Mouse (Mus musculus) embryonic facial prominence, embryonic 14.5 days (tissue): ENCODE data around the gene Ftl1. TPM values are rescaled to one million over a fixed set of nuclear protein-coding genes. Genes with fewer than 3 reads are reported as not detected.

Experiments used
- ATAC-seq: fragments of 200-750 bp; cut with Nextera tagmentation; 2 replicates; pipeline ENCODE4 v1.8.0; 2017; ENCODE audit warnings: low read depth, moderate number of reproducible peaks, moderate TSS enrichment
- DNase-seq: peaks from one replicate; pipeline ENCODE4 v3.0.0-alpha.2; 2015; ENCODE audit warnings: low spot score
- H3K27ac ChIP-seq: fragments of 300-500 bp; sonication (generic); replicated peaks from 2 replicates; pipeline ENCODE4 v1.5.1; 2014; ENCODE audit warnings: low read depth, mild to moderate bottlenecking, low read length, moderate library complexity
- H3K27me3 ChIP-seq: fragments of 300-500 bp; sonication (generic); replicated peaks from 2 replicates; pipeline ENCODE4 v1.6.1; 2014; ENCODE audit warnings: low read length; ENCODE audit not compliant: control insufficient read depth, insufficient read depth
- H3K36me3 ChIP-seq: fragments of 300-500 bp; sonication (generic); 2 replicates; pipeline ENCODE4 v1.6.1; 2014; ENCODE audit warnings: low read length, mixed read lengths; ENCODE audit not compliant: control insufficient read depth, insufficient read depth
- H3K4me1 ChIP-seq: fragments of 300-500 bp; sonication (generic); 2 replicates; pipeline ENCODE4 v1.6.1; 2014; ENCODE audit warnings: antibody characterized with exemption, low read length; ENCODE audit not compliant: control insufficient read depth, insufficient read depth
- H3K4me2 ChIP-seq: fragments of 300-500 bp; sonication (generic); 2 replicates; pipeline ENCODE4 v1.6.1; 2014; ENCODE audit warnings: low read depth, mild to moderate bottlenecking, low read length, moderate library complexity, mixed read lengths
- H3K4me3 ChIP-seq: fragments of 300-500 bp; sonication (generic); 2 replicates; pipeline ENCODE4 v1.5.1; 2014; ENCODE audit warnings: low read depth, mild to moderate bottlenecking, low read length
- H3K9ac ChIP-seq: fragments of 300-500 bp; sonication (generic); 2 replicates; pipeline ENCODE4 v1.6.1; 2014; ENCODE audit warnings: low read depth, mild to moderate bottlenecking, low read length, moderate library complexity, mixed read lengths
- H3K9me3 ChIP-seq: fragments of 300-500 bp; sonication (generic); 2 replicates; pipeline ENCODE4 v1.6.1; 2016; ENCODE audit warnings: low read length; ENCODE audit not compliant: control insufficient read depth
- WGBS: fragments of 180-500 bp; shearing (Covaris S2); extraction: QIAGEN DNeasy Blood & Tissue Kit; methylation state at CpG from one replicate; pipeline ENCODE4 v1.1.7; 2014; 5-methylcytosine and 5-hydroxymethylcytosine counted together
- polyA plus RNA-seq: library from polyadenylated mRNA; unstranded; fragments of >200 nt; fragmentation: Nextera tagmentation; extraction: Ambion mirVana; gene quantifications from 2 replicates; pipeline ENCODE4 v1.2.1, GENCODE M21; 2014

Gene Ftl1
- polyA plus RNA-seq, 1 experiment from 2014 or later = 4,260 TPM

GRCm38 (mm10) chr7:45461326-45461725 is 1.6 kb upstream of the Ftl1 start:
- Histone ChIP-seq H3K9me3 (no peaks in the 10 kb centered on the region), H3K27ac (peak overlapping the region; percentile 78), H3K36me3 (peaks cover 64% of the 10 kb centered on the region), H3K4me1 (peaks cover 31% of the 10 kb centered on the region), H3K9ac (0 out of 2 replicates have a peak overlapping the region, but pooled peaks have one; percentile 25), H3K27me3 (no peaks in the 10 kb centered on the region), H3K4me2 (no peak overlapping the region; the same call in 1 of the 2 replicates), H3K4me3 (no peak overlapping the region)
- ATAC-seq (no peak), DNase-seq (no peak)
- 42% methylated on average over 5 of the region's 5 CpGs for WGBS

- Histone ChIP-seq H3K4me3 (0 out of 2 replicates have a peak overlapping the region, but pooled peaks have one; percentile 60), H3K9ac (peak overlapping the region; percentile 48), H3K27ac (peak overlapping the region; percentile 78), H3K27me3 (no peaks in the 10 kb centered on the region), H3K4me1 (peaks cover 29% of the 10 kb centered on the region), H3K9me3 (no peaks in the 10 kb centered on the region), H3K36me3 (peaks cover 68% of the 10 kb centered on the region), H3K4me2 (peak overlapping the region; percentile 68)
- 17% methylated on average over 13 of the region's 13 CpGs for WGBS
- DNase-seq (peak; percentile 89), ATAC-seq (peak; percentile 4; the same call in 1 of the 2 replicates)
Measured at GRCm38 (mm10) chr7:45460860-45461314, 1.2 kb upstream of the Ftl1 start.

- DNase-seq (no peak), ATAC-seq (no peak)
- no peaks in the 10 kb centered on the region for H3K27me3 ChIP-seq
- peak overlapping the region; percentile 60 for H3K4me3 ChIP-seq
- H3K27ac ChIP-seq = peak overlapping the region; percentile 78
- peaks cover 73% of the 10 kb centered on the region for H3K36me3 ChIP-seq
- WGBS = 66% methylated on average over 7 of the region's 7 CpGs
- peak overlapping the region; percentile 68 for H3K4me2 ChIP-seq
- peak overlapping the region; percentile 48 for H3K9ac ChIP-seq
- H3K4me1 ChIP-seq = peaks cover 24% of the 10 kb centered on the region
- H3K9me3 ChIP-seq = no peaks in the 10 kb centered on the region
Measured at GRCm38 (mm10) chr7:45460377-45460776, 693 bp upstream of the Ftl1 start.

- H3K36me3 ChIP-seq = peaks cover 73% of the 10 kb centered on the region
- peak overlapping the region; percentile 68 for H3K4me2 ChIP-seq
Measured at GRCm38 (mm10) chr7:45458748-45459563, 728 bp downstream of the Ftl1 start.

GRCm38 (mm10) chr7:45457204-45458060 is 2.3 kb downstream of the Ftl1 start:
- H3K27ac ChIP-seq = peak overlapping the region; percentile 58
- no peak for DNase-seq
- H3K36me3 ChIP-seq = peaks cover 69% of the 10 kb centered on the region
- WGBS = 51% methylated on average over 9 of the region's 10 CpGs
- H3K9me3 ChIP-seq = no peaks in the 10 kb centered on the region
- peak overlapping the region; percentile 60 for H3K4me3 ChIP-seq
- peak overlapping the region; percentile 82 for H3K9ac ChIP-seq
- H3K4me1 ChIP-seq = peaks cover 24% of the 10 kb centered on the region
- ATAC-seq = no peak
- H3K27me3 ChIP-seq = no peaks in the 10 kb centered on the region
- H3K4me2 ChIP-seq = peak overlapping the region; percentile 68

More at GRCm38 (mm10) chr7:45458748-45459563, 728 bp downstream of the Ftl1 start:
- WGBS = under 1% methylated on average over 39 of the region's 43 CpGs
- ATAC-seq (peak; percentile 75), DNase-seq (peak; percentile 92)
- peaks cover 24% of the 10 kb centered on the region for H3K4me1 ChIP-seq
- no peaks in the 10 kb centered on the region for H3K9me3 ChIP-seq
- peak overlapping the region; percentile 60 for H3K4me3 ChIP-seq
- peak overlapping the region; percentile 82 for H3K9ac ChIP-seq
- H3K27ac ChIP-seq = peak overlapping the region; percentile 94
- no peaks in the 10 kb centered on the region for H3K27me3 ChIP-seq

GRCm38 (mm10) chr7:45456721-45457203 is 2.9 kb downstream of the Ftl1 start:
- peaks cover 69% of the 10 kb centered on the region for H3K36me3 ChIP-seq
- H3K9me3 ChIP-seq = no peaks in the 10 kb centered on the region
- no peak for ATAC-seq
- no peaks in the 10 kb centered on the region for H3K27me3 ChIP-seq
- H3K4me3 ChIP-seq = 0 out of 2 replicates have a peak overlapping the region, but pooled peaks have one; percentile 60
- DNase-seq = no peak
- WGBS = 48% methylated on average over 9 of the region's 9 CpGs
- 0 out of 2 replicates have a peak overlapping the region, but pooled peaks have one; percentile 58 for H3K27ac ChIP-seq
- H3K9ac ChIP-seq = 0 out of 2 replicates have a peak overlapping the region, but pooled peaks have one; percentile 82
- peak overlapping the region; percentile 68 for H3K4me2 ChIP-seq
- H3K4me1 ChIP-seq = peaks cover 21% of the 10 kb centered on the region

GRCm38 (mm10) chr7:45455932-45456696 is 3.6 kb downstream of the Ftl1 start:
- Histone ChIP-seq H3K4me1 (peaks cover 19% of the 10 kb centered on the region), H3K9me3 (no peaks in the 10 kb centered on the region), H3K4me2 (no peak overlapping the region), H3K27ac (no peak overlapping the region; the same call in 1 of the 2 replicates), H3K36me3 (peaks cover 68% of the 10 kb centered on the region), H3K9ac (no peak overlapping the region), H3K4me3 (no peak overlapping the region), H3K27me3 (no peaks in the 10 kb centered on the region)
- ATAC-seq (no peak), DNase-seq (no peak)
- 71% methylated on average over 13 of the region's 13 CpGs for WGBS
